Mouse (Mus musculus): ENCODE data around the gene Rft1.

DNA sequence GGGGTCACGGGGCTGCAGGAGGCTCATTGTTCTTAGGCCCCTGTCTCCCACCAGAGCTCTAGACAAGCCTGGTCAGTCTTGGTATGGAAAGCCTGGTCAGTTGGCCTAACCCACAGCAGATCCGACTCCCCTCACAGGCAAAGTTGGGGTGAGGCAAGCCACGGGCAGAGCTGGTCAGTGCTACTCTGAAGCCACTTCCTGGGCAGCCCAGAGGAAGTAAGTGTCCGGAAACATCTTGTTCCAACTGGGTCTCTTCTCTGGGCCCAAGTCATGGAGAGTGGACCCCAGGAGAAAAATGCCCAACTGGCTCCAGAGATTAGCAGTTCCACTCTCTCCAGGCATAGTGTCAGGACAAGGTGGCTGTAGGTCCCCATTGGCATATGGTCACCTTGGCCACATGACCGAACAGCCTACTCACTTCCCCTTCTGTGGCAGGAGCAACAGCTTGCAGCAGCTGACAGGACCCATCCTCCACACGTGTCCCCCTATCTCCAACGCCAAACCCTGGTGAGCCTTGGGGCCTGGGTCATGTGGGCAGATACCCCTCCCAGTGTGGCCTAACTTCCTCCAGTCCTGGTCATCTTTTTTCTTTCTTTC is 34.1 kb upstream of the Rft1 start:
- TF ChIP-seq CHD2 (IDR thresholded peaks at IDR 0.05; ENCODE audit: low read depth, low read length): no peak
- TF ChIP-seq HCFC1 (IDR thresholded peaks at IDR 0.05; ENCODE audit: borderline replicate concordance, insufficient read depth, low read length): no peak
- TF ChIP-seq ZC3H11A (IDR thresholded peaks at IDR 0.05; ENCODE audit: borderline replicate concordance, low read depth, low read length): no peak
- TF ChIP-seq ZNF384 (IDR thresholded peaks at IDR 0.05; ENCODE audit: low read depth, low read length): no peak

Measured in ES-E14 (cell line).